Mouse (Mus musculus): Measurements from ENCODE around the gene Btbd9. TPM values are rescaled to one million over a fixed set of nuclear protein-coding genes. Genes with fewer than 3 reads are reported as not detected.
A peak's percentile ranks its signal among the peaks of the same experiment; 100 is the strongest.

Btbd9 gene
- total RNA-seq, 2 experiments from 2014 or later, result 35.6 to 45.4 TPM

- DNase-seq, result no peak
These were observed 376.7 kb downstream of the Btbd9 start for GRCm38 (mm10) chr17:30199374-30200247.

GRCm38 (mm10) chr17:30198422-30198821, 377.9 kb downstream of the Btbd9 start:
- peak in 1 of 2 experiments; percentile 51 for DNase-seq

GRCm38 (mm10) chr17:30197280-30198030, 378.8 kb downstream of the Btbd9 start:
- no peak for DNase-seq

GRCm38 (mm10) chr17:30196401-30197279, 379.6 kb downstream of the Btbd9 start:
- DNase-seq, result peak in 1 of 2 experiments; percentile 47

- no peak for DNase-seq
These were observed 380.6 kb downstream of the Btbd9 start for GRCm38 (mm10) chr17:30195591-30196183.

GRCm38 (mm10) chr17:30194629-30195445, 381.5 kb downstream of the Btbd9 start:
- peak in 1 of 2 experiments; percentile 40 for DNase-seq

GRCm38 (mm10) chr17:30194091-30194490, 382.2 kb downstream of the Btbd9 start:
- peak in 1 of 2 experiments; percentile 34 for DNase-seq

- DNase-seq, result no peak
These were observed 382.7 kb downstream of the Btbd9 start for GRCm38 (mm10) chr17:30193615-30194014.

- no peak for DNase-seq
These were observed 383.8 kb downstream of the Btbd9 start for GRCm38 (mm10) chr17:30192416-30193005.

- DNase-seq, result peak in 1 of 2 experiments; percentile 43
These were observed 385.1 kb downstream of the Btbd9 start for GRCm38 (mm10) chr17:30191097-30191640.

GRCm38 (mm10) chr17:30188031-30188981, 388.0 kb downstream of the Btbd9 start:
- no peak for DNase-seq

GRCm38 (mm10) chr17:30187581-30187980, 388.7 kb downstream of the Btbd9 start:
- DNase-seq, result no peak

GRCm38 (mm10) chr17:30187154-30187553, 389.1 kb downstream of the Btbd9 start:
- DNase-seq, result no peak

- DNase-seq, result no peak
These were observed 392.7 kb downstream of the Btbd9 start for GRCm38 (mm10) chr17:30183561-30183960.

- DNase-seq, result no peak
These were observed 394.2 kb downstream of the Btbd9 start for GRCm38 (mm10) chr17:30182063-30182462.

GRCm38 (mm10) chr17:30181554-30181953, 394.7 kb downstream of the Btbd9 start:
- DNase-seq, result no peak

- no peak for DNase-seq
These were observed 396.1 kb downstream of the Btbd9 start for GRCm38 (mm10) chr17:30180197-30180596.

GRCm38 (mm10) chr17:30178402-30178801, 397.9 kb downstream of the Btbd9 start:
- no peak for DNase-seq

- DNase-seq, result peak; percentile 58 to 72
These were observed 398.9 kb downstream of the Btbd9 start for GRCm38 (mm10) chr17:30177435-30177834.
